Mouse (Mus musculus): ENCODE measurements around the gene Lamtor5. TPM values are rescaled to one million over a fixed set of nuclear protein-coding genes. Genes with fewer than 3 reads are reported as not detected.

The Lamtor5 gene
- polyA plus RNA-seq, 1 experiment from 2014 or later = 206 TPM

- Histone ChIP-seq H3K27ac (ENCODE audit: low read depth, low read length) (no peak overlapping the region), H3K4me2 (replicated peaks; ENCODE audit: low read depth) (no peak overlapping the region), H3K9me3 (ENCODE audit: control insufficient read depth) (no peaks in the 10 kb centered on the region), H3K27me3 (replicated peaks; ENCODE audit: control insufficient read depth, insufficient read depth, low read length) (no peaks in the 10 kb centered on the region), H3K4me3 (ENCODE audit: low read depth, low read length) (no peak overlapping the region), H3K36me3 (ENCODE audit: control insufficient read depth, insufficient read depth) (no peaks in the 10 kb centered on the region), H3K4me1 (replicated peaks; ENCODE audit: control insufficient read depth, insufficient read depth, low read length) (no peaks in the 10 kb centered on the region), H3K9ac (ENCODE audit: low read depth, low read length) (no peak overlapping the region)
- WGBS = 90% methylated on average over 3 of the region's 3 CpGs
- ATAC-seq = no peak
- TF ChIP-seq CTCF (IDR thresholded peaks at IDR 0.05; ENCODE audit: low read depth) = no peak
Observed at GRCm38 (mm10) chr3:107317338-107317737, 38.7 kb downstream of the Lamtor5 start.

- WGBS = 71% methylated on average over 2 of the region's 2 CpGs
- Histone ChIP-seq H3K9ac (ENCODE audit: low read depth, low read length) (no peak overlapping the region), H3K4me2 (replicated peaks; ENCODE audit: low read depth) (no peak overlapping the region), H3K4me3 (ENCODE audit: low read depth, low read length) (no peak overlapping the region), H3K4me1 (replicated peaks; ENCODE audit: control insufficient read depth, insufficient read depth, low read length) (peaks cover 10% of the 10 kb centered on the region; the same call in 1 of the 2 replicates), H3K27ac (ENCODE audit: low read depth, low read length) (no peak overlapping the region), H3K36me3 (ENCODE audit: control insufficient read depth, insufficient read depth) (peaks cover 18% of the 10 kb centered on the region), H3K9me3 (ENCODE audit: control insufficient read depth) (no peaks in the 10 kb centered on the region), H3K27me3 (replicated peaks; ENCODE audit: control insufficient read depth, insufficient read depth, low read length) (no peaks in the 10 kb centered on the region)
- ATAC-seq = no peak
- TF ChIP-seq CTCF (IDR thresholded peaks at IDR 0.05; ENCODE audit: low read depth) = no peak
Observed at GRCm38 (mm10) chr3:107321141-107321540, 42.5 kb downstream of the Lamtor5 start.

GRCm38 (mm10) chr3:107321776-107322175 is 43.1 kb downstream of the Lamtor5 start:
- Histone ChIP-seq H3K4me1 (replicated peaks; ENCODE audit: control insufficient read depth, insufficient read depth, low read length) (peaks cover 10% of the 10 kb centered on the region; the same call in 1 of the 2 replicates), H3K4me2 (replicated peaks; ENCODE audit: low read depth) (no peak overlapping the region), H3K4me3 (ENCODE audit: low read depth, low read length) (no peak overlapping the region), H3K9me3 (ENCODE audit: control insufficient read depth) (no peaks in the 10 kb centered on the region), H3K9ac (ENCODE audit: low read depth, low read length) (no peak overlapping the region), H3K27ac (ENCODE audit: low read depth, low read length) (no peak overlapping the region), H3K36me3 (ENCODE audit: control insufficient read depth, insufficient read depth) (peaks cover 18% of the 10 kb centered on the region), H3K27me3 (replicated peaks; ENCODE audit: control insufficient read depth, insufficient read depth, low read length) (no peaks in the 10 kb centered on the region)
- ATAC-seq = no peak
- no peak for TF ChIP-seq CTCF (IDR thresholded peaks at IDR 0.05; ENCODE audit: low read depth)

GRCm38 (mm10) chr3:107326442-107326841 is 47.8 kb downstream of the Lamtor5 start:
- no peak for TF ChIP-seq CTCF (IDR thresholded peaks at IDR 0.05; ENCODE audit: low read depth)
- Histone ChIP-seq H3K4me1 (replicated peaks; ENCODE audit: control insufficient read depth, insufficient read depth, low read length) (peaks cover 16% of the 10 kb centered on the region), H3K27ac (ENCODE audit: low read depth, low read length) (no peak overlapping the region), H3K9ac (ENCODE audit: low read depth, low read length) (no peak overlapping the region), H3K4me3 (ENCODE audit: low read depth, low read length) (no peak overlapping the region), H3K4me2 (replicated peaks; ENCODE audit: low read depth) (no peak overlapping the region), H3K9me3 (ENCODE audit: control insufficient read depth) (no peaks in the 10 kb centered on the region), H3K36me3 (ENCODE audit: control insufficient read depth, insufficient read depth) (peaks cover 23% of the 10 kb centered on the region), H3K27me3 (replicated peaks; ENCODE audit: control insufficient read depth, insufficient read depth, low read length) (no peaks in the 10 kb centered on the region)
- no peak for ATAC-seq
- 97% methylated on average over 1 of the region's 1 CpGs for WGBS

GRCm38 (mm10) chr3:107330503-107331424 is 52.1 kb downstream of the Lamtor5 start:
- H3K9me3 ChIP-seq (ENCODE audit: control insufficient read depth) = no peaks in the 10 kb centered on the region
- H3K4me3 ChIP-seq (ENCODE audit: low read depth, low read length) = peak overlapping the region; percentile 98
- no peak for TF ChIP-seq CTCF (IDR thresholded peaks at IDR 0.05; ENCODE audit: low read depth)
- no peaks in the 10 kb centered on the region for H3K27me3 ChIP-seq (replicated peaks; ENCODE audit: control insufficient read depth, insufficient read depth, low read length)
- peak overlapping the region; percentile 23; the same call in 1 of the 2 replicates for H3K27ac ChIP-seq (ENCODE audit: low read depth, low read length)
- H3K36me3 ChIP-seq (ENCODE audit: control insufficient read depth, insufficient read depth) = peaks cover 9% of the 10 kb centered on the region
- no peak for ATAC-seq
- 27% methylated on average over 28 of the region's 28 CpGs for WGBS
- peak overlapping the region; percentile 80 for H3K4me2 ChIP-seq (replicated peaks; ENCODE audit: low read depth)
- 0 out of 2 replicates have a peak overlapping the region, but pooled peaks have one; percentile 4 for H3K9ac ChIP-seq (ENCODE audit: low read depth, low read length)
- peaks cover 6% of the 10 kb centered on the region; the same call in 1 of the 2 replicates for H3K4me1 ChIP-seq (replicated peaks; ENCODE audit: control insufficient read depth, insufficient read depth, low read length)

GRCm38 (mm10) chr3:107331746-107332126 is 53.1 kb downstream of the Lamtor5 start:
- 13% methylated on average over 17 of the region's 17 CpGs for WGBS
- peak overlapping the region; percentile 80 for H3K4me2 ChIP-seq (replicated peaks; ENCODE audit: low read depth)
- H3K4me3 ChIP-seq (ENCODE audit: low read depth, low read length) = peak overlapping the region; percentile 98
- peaks cover 5% of the 10 kb centered on the region; the same call in 1 of the 2 replicates for H3K36me3 ChIP-seq (ENCODE audit: control insufficient read depth, insufficient read depth)
- peak overlapping the region; percentile 92 for H3K27ac ChIP-seq (ENCODE audit: low read depth, low read length)
- H3K9ac ChIP-seq (ENCODE audit: low read depth, low read length) = peak overlapping the region; percentile 96; the same call in 1 of the 2 replicates
- H3K27me3 ChIP-seq (replicated peaks; ENCODE audit: control insufficient read depth, insufficient read depth, low read length) = no peaks in the 10 kb centered on the region
- ATAC-seq = no peak
- H3K4me1 ChIP-seq (replicated peaks; ENCODE audit: control insufficient read depth, insufficient read depth, low read length) = peaks cover 6% of the 10 kb centered on the region; the same call in 1 of the 2 replicates
- H3K9me3 ChIP-seq (ENCODE audit: control insufficient read depth) = no peaks in the 10 kb centered on the region
- TF ChIP-seq CTCF (IDR thresholded peaks at IDR 0.05; ENCODE audit: low read depth) = no peak
